Mouse (Mus musculus) CD4-positive, CD25-positive, alpha-beta regulatory T cell, adult 2 months (primary cell): ENCODE measurements around the gene Vmn1r207-ps.
"Not testable (repeated sequence)": the region's sequence is repeated elsewhere in the genome, so short reads cannot be mapped to it uniquely, and the experiment has no call there.

Experiments
- DNase-seq: peaks from one replicate; pipeline ENCODE4 v3.0.0-alpha.2; 2012; ENCODE audit warnings: low read depth, low spot score

Gene Vmn1r207-ps

GRCm38 (mm10) chr13:22729529-22729928 is at the start of gene Vmn1r207-ps:
TSS of gene Vmn1r207-ps (minus strand) at chr13:22729629.
- DNase-seq, result not testable (repeated sequence)

GRCm38 (mm10) chr13:22777300-22777699 is 47.9 kb upstream of the Vmn1r207-ps start, which contains the start of gene Vmn1r208:
TSS of gene Vmn1r208 (minus strand) at chr13:22777400.
- not testable (repeated sequence) for DNase-seq

GRCm38 (mm10) chr13:22771592-22771991 is 42.2 kb upstream of the Vmn1r207-ps start:
- DNase-seq, result not testable (repeated sequence)

- no peak for DNase-seq
Measured at GRCm38 (mm10) chr13:22747524-22747923, 18.1 kb upstream of the Vmn1r207-ps start.

GRCm38 (mm10) chr13:22706947-22707346 is 22.5 kb downstream of the Vmn1r207-ps start:
- not testable (repeated sequence) for DNase-seq

GRCm38 (mm10) chr13:22702951-22703350 is 26.5 kb downstream of the Vmn1r207-ps start:
- DNase-seq, result not testable (repeated sequence)
